26 mouse cellular contexts compared by ENCODE assay signal in the genomic region with DNA sequence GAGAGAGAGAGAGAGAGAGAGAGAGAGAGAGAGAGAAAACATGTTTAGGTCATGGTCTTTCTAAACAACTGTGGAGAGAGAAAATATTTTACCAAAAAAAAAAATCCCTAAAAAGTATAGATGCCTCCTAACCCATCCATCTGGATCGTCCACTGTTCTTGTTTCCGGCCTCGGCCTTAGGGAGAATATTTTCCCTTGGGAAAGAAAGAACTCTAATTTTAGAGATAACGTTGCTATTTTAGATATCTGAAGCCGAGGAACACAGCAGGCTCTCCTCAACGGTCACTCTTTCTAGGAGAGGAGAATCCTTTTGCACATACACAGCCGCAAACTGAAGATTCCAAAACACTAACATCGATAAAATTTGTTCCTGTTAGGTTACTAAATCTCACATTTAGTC.
A peak's percentile ranks its signal among the peaks of the same experiment; 100 is the strongest.
DNase-seq lines count a peak whose midpoint lies in the region; ATAC-seq and TF ChIP-seq lines count a peak whose summit lies in the region.
"Had no signal": no experiment of that assay in that cellular context is flagged by ENCODE, and none has a peak within 500 bp of the region (broad histone marks: within the 10 kb centered on the region; RNA-seq: fewer than 3 reads in every experiment).

No protein-coding gene starts in this region.

- H3K9ac ChIP-seq in heart, embryonic 13.5 days = no peak overlapping the region
- no peak overlapping the region for H3K9ac ChIP-seq in kidney, postnatal 0 days (ENCODE audit: low read depth, low read length)
- no peak overlapping the region for H3K9ac ChIP-seq in lung, postnatal 0 days (replicated peaks; ENCODE audit: low read depth)
- H3K9ac ChIP-seq: embryonic facial prominence, embryonic 12.5 days; hindbrain, embryonic 12.5 days; intestine, embryonic 15.5 days; liver, embryonic 14.5 days had no signal

- no peaks in the 10 kb centered on the region for H3K27me3 ChIP-seq in heart, embryonic 13.5 days (replicated peaks)
- no peaks in the 10 kb centered on the region for H3K27me3 ChIP-seq in kidney, postnatal 0 days (ENCODE audit: insufficient read depth, low read length)
- no peaks in the 10 kb centered on the region for H3K27me3 ChIP-seq in lung, postnatal 0 days (replicated peaks; ENCODE audit: insufficient read depth, low read length)
- H3K27me3 ChIP-seq: embryonic facial prominence, embryonic 12.5 days; hindbrain, embryonic 12.5 days; intestine, embryonic 15.5 days had no signal

- DNase-seq in heart, postnatal 36 days = no peak
- DNase-seq in kidney, postnatal 0 days (ENCODE audit: low spot score) = peak; percentile 55
- no peak for DNase-seq in kidney, postnatal 36 days
- peak; percentile 79 for DNase-seq in lung, postnatal 0 days (ENCODE audit: low spot score)
- DNase-seq in lung, postnatal 25 days (ENCODE audit: low spot score) = no peak
- no peak for DNase-seq in cerebellum, adult 11 months
- DNase-seq: adrenal gland, postnatal 14 days; cerebellum, adult 11-12 months; cerebellum, adult 9-11 months; embryo, embryonic 11 days; gastrocnemius, adult 2 months; gastrocnemius, postnatal 36 days; kidney, adult 2 months; liver; right cerebral cortex, postnatal 25 days; spleen, adult 18-20 months; thymus, postnatal 14 days had no signal

- H3K4me2 ChIP-seq in heart, embryonic 13.5 days = peak overlapping the region; percentile 24; the same call in 1 of the 2 replicates
- H3K4me2 ChIP-seq in kidney, postnatal 0 days (ENCODE audit: low read length) = no peak overlapping the region
- no peak overlapping the region for H3K4me2 ChIP-seq in lung, postnatal 0 days (replicated peaks; ENCODE audit: low read depth, low read length)
- H3K4me2 ChIP-seq: embryonic facial prominence, embryonic 12.5 days; hindbrain, embryonic 12.5 days; intestine, embryonic 15.5 days had no signal

- peaks cover 63% of the 10 kb centered on the region for H3K36me3 ChIP-seq in heart, embryonic 13.5 days
- 0 out of 2 replicates have a peak, but pooled peaks cover 10% of the 10 kb centered on the region for H3K36me3 ChIP-seq in kidney, postnatal 0 days (ENCODE audit: insufficient read depth, low read length)
- no peaks in the 10 kb centered on the region for H3K36me3 ChIP-seq in lung, postnatal 0 days (ENCODE audit: insufficient read depth, low read length)

- no peak overlapping the region for H3K4me3 ChIP-seq in heart, embryonic 13.5 days
- no peak overlapping the region for H3K4me3 ChIP-seq in kidney, postnatal 0 days (replicated peaks; ENCODE audit: low read depth, low read length)
- H3K4me3 ChIP-seq in lung, postnatal 0 days (ENCODE audit: low read depth, low read length) = no peak overlapping the region
- H3K4me3 ChIP-seq: embryonic facial prominence, embryonic 12.5 days; gastrocnemius, adult 2 months; hindbrain, embryonic 12.5 days; intestine, embryonic 15.5 days had no signal

- peak overlapping the region; percentile 53 for H3K27ac ChIP-seq in heart, embryonic 13.5 days (replicated peaks)
- no peak overlapping the region for H3K27ac ChIP-seq in kidney, postnatal 0 days
- peak overlapping the region; percentile 20; the same call in 1 of the 2 replicates for H3K27ac ChIP-seq in lung, postnatal 0 days (ENCODE audit: low read length)
- H3K27ac ChIP-seq: gastrocnemius, adult 2 months; hindbrain, embryonic 12.5 days; hindbrain, postnatal 0 days; intestine, embryonic 15.5 days; liver, embryonic 14.5 days had no signal

- intact Hi-C loops in heart, postnatal 36 days (cut with DNase I) = no loop called here

- 24% methylated on average over 8 of the region's 8 CpGs for WGBS in heart, embryonic 13.5 days
- 69% methylated on average over 8 of the region's 8 CpGs for WGBS in kidney, postnatal 0 days
- 67% methylated on average over 8 of the region's 8 CpGs for WGBS in lung, postnatal 0 days

- no peaks in the 10 kb centered on the region for H3K9me3 ChIP-seq in heart, embryonic 13.5 days
- H3K9me3 ChIP-seq in kidney, postnatal 0 days (replicated peaks; ENCODE audit: low read length) = no peaks in the 10 kb centered on the region
- no peaks in the 10 kb centered on the region for H3K9me3 ChIP-seq in lung, postnatal 0 days (ENCODE audit: low read length)
- H3K9me3 ChIP-seq: embryonic facial prominence, embryonic 12.5 days; hindbrain, embryonic 12.5 days; intestine, embryonic 15.5 days had no signal

- H3K4me1 ChIP-seq in heart, embryonic 13.5 days = peaks cover 30% of the 10 kb centered on the region
- H3K4me1 ChIP-seq in kidney, postnatal 0 days (replicated peaks; ENCODE audit: insufficient read depth, low read length) = peaks cover 4% of the 10 kb centered on the region; the same call in 1 of the 2 replicates
- no peaks in the 10 kb centered on the region for H3K4me1 ChIP-seq in lung, postnatal 0 days (ENCODE audit: insufficient read depth, low read depth, low read length)
- H3K4me1 ChIP-seq: intestine, embryonic 15.5 days had no signal

- no peak for ATAC-seq in heart, embryonic 13.5 days (ENCODE audit: extremely low read depth, insufficient number of reproducible peaks, low FRiP score, low TSS enrichment)
- no peak for ATAC-seq in kidney, postnatal 0 days (replicated peaks; ENCODE audit: low FRiP score, low read depth)
- ATAC-seq in lung, postnatal 0 days = peak; percentile 43
- ATAC-seq: CD4-positive, CD25-positive, alpha-beta regulatory T cell, adult 4 months; forebrain, embryonic 14.5 days; hindbrain, postnatal 0 days; intestine, embryonic 15.5 days; midbrain, embryonic 16.5 days had no signal

- no peak for TF ChIP-seq CTCF in kidney, postnatal 0 days (IDR thresholded peaks at IDR 0.05; ENCODE audit: low read depth)
- TF ChIP-seq CTCF in lung, postnatal 0 days (IDR thresholded peaks at IDR 0.05) = no peak

- 0 out of 2 replicates have a peak, but pooled peaks have one; percentile 25 for TF ChIP-seq EP300 in lung, postnatal 0 days (IDR thresholded peaks at IDR 0.05)

Comparison
In these comparisons a context has a peak if more than half of its experiments do, and no peak if none do; other contexts are left out.
1. DNase-seq: peak in kidney, postnatal 0 days (single experiment) and lung, postnatal 0 days (single experiment); none in heart, postnatal 36 days (0 of 2), kidney, postnatal 36 days (0 of 2), lung, postnatal 25 days (single experiment) and cerebellum, adult 11 months (single experiment).